Mouse (Mus musculus) cortical plate, adult 2 months (tissue): ENCODE measurements around the gene Slc30a4. TPM values are rescaled to one million over a fixed set of nuclear protein-coding genes. Genes with fewer than 3 reads are reported as not detected.

Source experiments
- H3K27ac ChIP-seq: fragments of 200-500 bp; 2 replicates; pipeline ENCODE4 v1.5.1; 2012; ENCODE audit warnings: low read length, control low read depth, inconsistent platforms; ENCODE audit not compliant: insufficient read depth
- H3K4me1 ChIP-seq: fragments of 200-500 bp; 2 replicates; pipeline ENCODE4 v1.6.1; 2011; ENCODE audit warnings: low read length; ENCODE audit not compliant: control insufficient read depth, insufficient read depth
- H3K4me3 ChIP-seq: fragments of 200-500 bp; 2 replicates; pipeline ENCODE4 v1.5.1; 2011; ENCODE audit warnings: mild to moderate bottlenecking, low read length, control low read depth; ENCODE audit not compliant: insufficient read depth
- CTCF ChIP-seq: fragments of 200-500 bp; IDR thresholded peaks from 2 replicates; pipeline ENCODE4 v1.5.1; 2011; ENCODE audit warnings: mild to moderate bottlenecking, control low read depth, low read length; ENCODE audit not compliant: insufficient read depth; ENCODE audit errors: extremely low read depth
- POLR2A ChIP-seq: fragments of 200-500 bp; IDR thresholded peaks from 2 replicates; pipeline ENCODE4 v1.6.1; 2011; ENCODE audit warnings: mild to moderate bottlenecking, low read length, control low read depth; ENCODE audit not compliant: insufficient read depth; ENCODE audit errors: extremely low read depth
- polyA plus RNA-seq: library from polyadenylated mRNA; depleted of rRNA; stranded (reverse); fragments of >200 nt; gene quantifications from 2 replicates; pipeline ENCODE4 v1.2.3, GENCODE M21; 2012; rRNA removed

Slc30a4 gene
- polyA plus RNA-seq, 1 experiment = 25.9 TPM

GRCm38 (mm10) chr2:122659825-122660224, 42.6 kb downstream of the Slc30a4 start:
- TF ChIP-seq POLR2A (no peak), CTCF (no peak)
- H3K4me3 ChIP-seq = no peak overlapping the region
- no peak overlapping the region for H3K27ac ChIP-seq
- no peaks in the 10 kb centered on the region for H3K4me1 ChIP-seq

- Histone ChIP-seq H3K27ac (no peak overlapping the region), H3K4me3 (no peak overlapping the region), H3K4me1 (no peaks in the 10 kb centered on the region)
- TF ChIP-seq POLR2A = no peak
- no peak for TF ChIP-seq CTCF
Measured at GRCm38 (mm10) chr2:122657707-122658524, 44.5 kb downstream of the Slc30a4 start.

GRCm38 (mm10) chr2:122656767-122657166, 45.7 kb downstream of the Slc30a4 start:
- Histone ChIP-seq H3K4me1 (no peaks in the 10 kb centered on the region), H3K27ac (no peak overlapping the region), H3K4me3 (no peak overlapping the region)
- TF ChIP-seq POLR2A (no peak), CTCF (no peak)

GRCm38 (mm10) chr2:122656052-122656451, 46.4 kb downstream of the Slc30a4 start:
- no peak for TF ChIP-seq CTCF
- no peak overlapping the region for H3K4me3 ChIP-seq
- no peak overlapping the region for H3K27ac ChIP-seq
- no peaks in the 10 kb centered on the region for H3K4me1 ChIP-seq

- Histone ChIP-seq H3K4me1 (no peaks in the 10 kb centered on the region), H3K27ac (no peak overlapping the region), H3K4me3 (no peak overlapping the region)
- TF ChIP-seq POLR2A (no peak), CTCF (no peak)
Measured at GRCm38 (mm10) chr2:122652096-122653084, 50.1 kb downstream of the Slc30a4 start.

- Histone ChIP-seq H3K4me1 (no peaks in the 10 kb centered on the region), H3K4me3 (no peak overlapping the region), H3K27ac (no peak overlapping the region)
- TF ChIP-seq POLR2A = no peak
- no peak for TF ChIP-seq CTCF
Measured at GRCm38 (mm10) chr2:122638673-122639072, 63.8 kb downstream of the Slc30a4 start.

GRCm38 (mm10) chr2:122638029-122638428, 64.4 kb downstream of the Slc30a4 start:
- Histone ChIP-seq H3K27ac (no peak overlapping the region), H3K4me3 (0 out of 2 replicates have a peak overlapping the region, but pooled peaks have one; percentile 23), H3K4me1 (no peaks in the 10 kb centered on the region)
- TF ChIP-seq CTCF (no peak), POLR2A (no peak)

- Histone ChIP-seq H3K4me1 (no peaks in the 10 kb centered on the region), H3K27ac (no peak overlapping the region), H3K4me3 (peak overlapping the region; percentile 23; the same call in 1 of the 2 replicates)
- TF ChIP-seq POLR2A = no peak
- TF ChIP-seq CTCF = peak; percentile 63
Measured at GRCm38 (mm10) chr2:122637526-122637997, 64.9 kb downstream of the Slc30a4 start.

GRCm38 (mm10) chr2:122636686-122637085, 65.8 kb downstream of the Slc30a4 start, which contains the start of gene AA467197:
Gene AA467197, plus strand, starts transcription at chr2:122636986.
- TF ChIP-seq CTCF (no peak), POLR2A (no peak)
- H3K4me3 ChIP-seq = peak within 1 kb of the TSS; percentile 23; the same call in 1 of the 2 replicates
- H3K4me1 ChIP-seq = peaks cover under 1% of the 10 kb centered on the region; the same call in 1 of the 2 replicates
- H3K27ac ChIP-seq = no peak within 1 kb of the TSS

Other genes with a start within 250 kb of the Slc30a4 start
- 0.02 and 0.06 TPM in 2 replicates for gene Gm14085, start 217.7 kb downstream of the Slc30a4 start, polyA plus RNA-seq
- 118 and 140 TPM in 2 replicates for gene Gatm, start 91.4 kb downstream of the Slc30a4 start, polyA plus RNA-seq
- 0.51 and 0.75 TPM in 2 replicates for gene AA467197, start 65.7 kb downstream of the Slc30a4 start, polyA plus RNA-seq
- 35.9 and 36.7 TPM in 2 replicates for gene Bloc1s6, start 35.8 kb upstream of the Slc30a4 start, polyA plus RNA-seq
- 6.6 and 7.6 TPM in 2 replicates for gene Sqor, start 62.6 kb upstream of the Slc30a4 start, polyA plus RNA-seq